Mouse (Mus musculus): Measurements from ENCODE around the gene Zdhhc23.

DNA sequence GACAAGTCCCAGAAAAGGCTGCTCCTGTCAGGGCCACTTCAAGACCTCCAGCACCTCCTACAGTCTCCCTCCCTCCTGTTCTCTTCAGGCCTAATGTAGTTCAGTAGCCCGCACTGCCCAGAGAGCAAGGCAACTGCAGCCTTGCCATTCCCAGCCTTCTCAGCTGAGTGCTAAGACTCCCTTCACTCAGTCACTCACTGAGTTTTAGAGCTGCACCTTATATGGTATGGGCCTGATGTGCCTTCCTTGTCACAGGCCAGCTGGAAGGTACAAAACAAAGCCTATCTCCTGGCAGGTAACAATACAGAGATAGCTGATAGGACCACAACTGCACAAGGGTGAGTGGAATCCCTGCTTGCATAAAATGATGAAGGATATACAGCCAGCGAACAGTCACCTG is 7.2 kb downstream of the Zdhhc23 start:
- TF ChIP-seq POLR2A (IDR thresholded peaks at IDR 0.05; ENCODE audit: insufficient read depth, low read length) (no peak), CTCF (IDR thresholded peaks at IDR 0.05; ENCODE audit: low read depth, low read length) (no peak)
